7 mouse cellular contexts compared by ENCODE assay signal in the genomic region with DNA sequence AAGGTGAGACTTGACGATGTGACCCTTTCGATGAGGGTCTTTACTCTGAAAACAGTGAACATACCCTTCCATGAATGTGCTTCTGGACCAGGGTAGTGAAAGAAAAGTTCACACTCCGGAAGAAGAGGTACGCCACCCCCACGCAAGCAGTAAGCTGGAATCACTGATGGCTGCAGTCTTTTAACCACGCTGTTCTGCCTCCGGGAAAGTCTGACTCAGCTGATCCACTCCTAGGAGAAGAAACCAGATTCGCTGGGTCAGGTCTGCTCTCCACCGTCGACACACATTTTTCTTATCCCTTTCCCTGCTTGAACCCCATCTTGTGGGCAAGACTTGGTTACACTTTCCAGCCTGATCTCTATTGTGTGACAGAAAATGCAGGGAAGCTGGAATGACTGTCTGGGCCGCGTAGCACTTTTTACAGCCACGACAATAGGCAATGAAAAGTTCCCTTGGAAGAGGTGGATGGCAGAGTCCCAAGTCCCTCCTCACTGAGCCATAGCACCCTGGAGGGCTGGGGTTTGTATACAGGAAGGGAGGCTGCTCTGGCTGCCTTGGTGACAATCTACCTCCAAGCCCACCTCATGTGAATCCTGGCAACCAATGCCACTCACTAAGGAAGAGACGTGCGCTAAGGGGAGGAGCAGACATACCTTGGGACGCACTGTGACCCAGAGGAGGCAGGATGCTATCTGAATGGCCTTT.
DNase-seq lines count a peak whose midpoint lies in the region; ATAC-seq and TF ChIP-seq lines count a peak whose summit lies in the region.

No protein-coding gene starts in this region.

- no peak overlapping the region for H3K27ac ChIP-seq in limb, embryonic 14.5 days (replicated peaks; ENCODE audit: low read depth, low read length)
- H3K27ac ChIP-seq in limb, embryonic 10.5 days = no peak overlapping the region
- peak overlapping the region; percentile 84 for H3K27ac ChIP-seq in gastrocnemius, adult 2 months

- peak; percentile 11 for DNase-seq in limb, embryonic 14.5 days (ENCODE audit: low spot score)
- DNase-seq in limb, embryonic 10.5 days (ENCODE audit: low spot score) = no peak
- DNase-seq in gastrocnemius, adult 2 months = peak; percentile 57
- DNase-seq in kidney, adult 11 months = peak; percentile 22
- DNase-seq in lung, postnatal 25 days (ENCODE audit: low spot score) = peak; percentile 36
- no peak for DNase-seq in natural killer cell, adult 2 months (ENCODE audit: low spot score in 2 of 2)
- DNase-seq in thymus, postnatal 4 days = no peak

- 60% methylated on average over 16 of the region's 16 CpGs for WGBS in limb, embryonic 14.5 days
- WGBS in limb, embryonic 10.5 days = 79% methylated on average over 16 of the region's 16 CpGs

- no peak overlapping the region for H3K9ac ChIP-seq in limb, embryonic 14.5 days (ENCODE audit: low read depth, low read length, severe bottlenecking)

- no peak for TF ChIP-seq CTCF in gastrocnemius, adult 2 months (IDR thresholded peaks at IDR 0.05)

- H3K4me2 ChIP-seq in limb, embryonic 14.5 days (replicated peaks; ENCODE audit: low read depth, low read length, severe bottlenecking) = no peak overlapping the region

- no peak for TF ChIP-seq POLR2A in limb, embryonic 14.5 days (IDR thresholded peaks at IDR 0.05; ENCODE audit: borderline replicate concordance, extremely low read depth, insufficient read depth, insufficient read length)

- peaks cover 2% of the 10 kb centered on the region; the same call in 1 of the 2 replicates for H3K4me1 ChIP-seq in limb, embryonic 14.5 days (ENCODE audit: control insufficient read depth, insufficient read depth, low read length)
- no peaks in the 10 kb centered on the region for H3K4me1 ChIP-seq in limb, embryonic 10.5 days

- 0 out of 2 replicates have a peak, but pooled peaks have one; percentile 12 for ATAC-seq in limb, embryonic 14.5 days (ENCODE audit: low FRiP score, low read depth)

- H3K27me3 ChIP-seq in limb, embryonic 14.5 days (ENCODE audit: control insufficient read depth, insufficient read depth, low read length) = no peaks in the 10 kb centered on the region
- H3K27me3 ChIP-seq in limb, embryonic 10.5 days (ENCODE audit: low read depth, poor library complexity, severe bottlenecking) = no peaks in the 10 kb centered on the region

- no peaks in the 10 kb centered on the region for H3K36me3 ChIP-seq in limb, embryonic 14.5 days (ENCODE audit: control insufficient read depth, insufficient read depth, low read length)
- H3K36me3 ChIP-seq in limb, embryonic 10.5 days = no peaks in the 10 kb centered on the region

- intact Hi-C loops in gastrocnemius, adult 2 months (cut with DNase I) = no loop called here

- no peak overlapping the region for H3K4me3 ChIP-seq in limb, embryonic 14.5 days (replicated peaks; ENCODE audit: low read length)
- H3K4me3 ChIP-seq in limb, embryonic 10.5 days = no peak overlapping the region
- H3K4me3 ChIP-seq in gastrocnemius, adult 2 months = peak overlapping the region; percentile 47

- no peaks in the 10 kb centered on the region for H3K9me3 ChIP-seq in limb, embryonic 14.5 days (ENCODE audit: control insufficient read depth, low read length)
- no peaks in the 10 kb centered on the region for H3K9me3 ChIP-seq in limb, embryonic 10.5 days (replicated peaks)

Comparison
In these comparisons a context has a peak if more than half of its experiments do, and no peak if none do; other contexts are left out.
1. DNase-seq: peak in limb, embryonic 14.5 days (single experiment), gastrocnemius, adult 2 months (single experiment), kidney, adult 11 months (single experiment) and lung, postnatal 25 days (single experiment); none in limb, embryonic 10.5 days (single experiment), natural killer cell, adult 2 months (0 of 2) and thymus, postnatal 4 days (single experiment).